Mouse (Mus musculus) megakaryocyte, embryonic 14.5 days (primary cell): ENCODE measurements around the gene AC134908.4.

Source experiments
- FLI1 ChIP-seq: IDR thresholded peaks from 2 replicates; pipeline ENCODE4 v1.6.1; 2012; ENCODE audit warnings: low read length, inconsistent platforms, mixed read lengths
- GATA1 ChIP-seq: IDR thresholded peaks from 3 replicates; pipeline ENCODE4 v1.6.1; 2012; ENCODE audit warnings: mixed read lengths, low read length, inconsistent platforms, borderline replicate concordance

DNA sequence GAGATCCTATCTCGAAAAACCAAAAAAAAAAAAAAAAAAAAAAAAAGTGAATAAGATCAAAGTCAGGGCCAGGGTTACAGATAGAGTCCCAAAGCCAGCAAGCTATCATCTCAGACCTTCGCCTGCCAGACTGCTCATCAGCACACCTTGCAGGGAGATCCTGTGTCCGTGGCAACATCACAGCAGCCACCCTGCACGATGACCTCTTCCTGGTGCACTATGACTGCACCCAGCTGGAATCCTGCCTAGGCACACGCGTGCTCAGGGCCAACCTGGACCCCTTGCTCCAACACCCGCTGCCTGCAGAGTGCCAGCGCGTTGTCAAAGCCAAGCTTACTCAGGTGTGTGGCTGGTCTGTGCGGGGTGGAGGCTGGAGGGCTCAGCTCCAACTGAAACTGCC lies 51.1 kb downstream of the AC134908.4 start:
- no peak for TF ChIP-seq GATA1
- no peak for TF ChIP-seq FLI1
